Mouse (Mus musculus) embryonic facial prominence, embryonic 13.5 days (tissue): ENCODE results near the gene Shcbp1l. TPM values are rescaled to one million over a fixed set of nuclear protein-coding genes. Genes with fewer than 3 reads are reported as not detected.
"Not testable (repeated sequence)": the region's sequence is repeated elsewhere in the genome, so short reads cannot be mapped to it uniquely, and the experiment has no call there.

Source experiments
- ATAC-seq: fragments of 200-750 bp; cut with Nextera tagmentation; 2 replicates; pipeline ENCODE4 v1.8.0; 2017; ENCODE audit warnings: low read depth; ENCODE audit not compliant: insufficient number of reproducible peaks, insufficient read depth, low FRiP score, low TSS enrichment
- H3K27ac ChIP-seq: fragments of 300-500 bp; sonication (generic); 2 replicates; pipeline ENCODE4 v1.5.1; 2015; ENCODE audit warnings: moderate library complexity, mild to moderate bottlenecking, inconsistent platforms
- H3K27me3 ChIP-seq: fragments of 300-500 bp; sonication (generic); 2 replicates; pipeline ENCODE4 v1.6.1; 2015; ENCODE audit warnings: mild to moderate bottlenecking, inconsistent platforms
- H3K36me3 ChIP-seq: fragments of 300-500 bp; sonication (generic); 2 replicates; pipeline ENCODE4 v1.6.1; 2015; ENCODE audit warnings: mild to moderate bottlenecking, inconsistent platforms
- H3K4me1 ChIP-seq: fragments of 300-500 bp; sonication (generic); 2 replicates; pipeline ENCODE4 v1.6.1; 2015; ENCODE audit warnings: inconsistent platforms
- H3K4me2 ChIP-seq: fragments of 300-500 bp; sonication (generic); 2 replicates; pipeline ENCODE4 v1.6.1; 2015; ENCODE audit warnings: moderate library complexity, mild to moderate bottlenecking, inconsistent platforms
- H3K4me3 ChIP-seq: fragments of 300-500 bp; sonication (generic); 2 replicates; pipeline ENCODE4 v1.5.1; 2015; ENCODE audit warnings: mild to moderate bottlenecking, inconsistent platforms
- H3K9ac ChIP-seq: fragments of 300-500 bp; sonication (generic); 2 replicates; pipeline ENCODE4 v1.6.1; 2015; ENCODE audit warnings: mild to moderate bottlenecking, inconsistent platforms
- H3K9me3 ChIP-seq: fragments of 300-500 bp; sonication (generic); 2 replicates; pipeline ENCODE4 v1.6.1; 2016; ENCODE audit warnings: inconsistent platforms
- WGBS: fragments of 180-500 bp; shearing (Covaris S2); methylation state at CpG from one replicate; pipeline ENCODE4 v1.1.7; 2015; ENCODE audit warnings: mixed read lengths; 5-methylcytosine and 5-hydroxymethylcytosine counted together
- polyA plus RNA-seq: library from polyadenylated mRNA; unstranded; fragments of >200 nt; fragmentation: Nextera tagmentation; extraction: Ambion mirVana; gene quantifications from 2 replicates; pipeline ENCODE4 v1.2.1, GENCODE M21; 2015

Shcbp1l gene
- polyA plus RNA-seq: 0.36 and 0.58 TPM in 2 replicates

GRCm38 (mm10) chr1:153424770-153425584, at the start of gene Shcbp1l:
Gene Shcbp1l (plus strand): TSS chr1:153425162.
- peak; percentile 71 for ATAC-seq
- Histone ChIP-seq H3K4me3 (peak within 1 kb of the TSS; percentile 54), H3K9ac (peak within 1 kb of the TSS; percentile 61), H3K4me2 (peak within 1 kb of the TSS; percentile 98), H3K36me3 (no peaks in the 10 kb centered on the region), H3K4me1 (peaks cover 15% of the 10 kb centered on the region), H3K27ac (no peak within 1 kb of the TSS), H3K27me3 (peaks cover 29% of the 10 kb centered on the region), H3K9me3 (0 out of 2 replicates have a peak, but pooled peaks cover 5% of the 10 kb centered on the region)
- 2% methylated on average over 53 of the region's 60 CpGs for WGBS

- WGBS: 43% methylated on average over 6 of the region's 6 CpGs
- H3K27me3 ChIP-seq: no peaks in the 10 kb centered on the region
- H3K4me3 ChIP-seq: no peak overlapping the region
- H3K27ac ChIP-seq: no peak overlapping the region
- no peaks in the 10 kb centered on the region for H3K4me1 ChIP-seq
- H3K36me3 ChIP-seq: no peaks in the 10 kb centered on the region
- H3K9me3 ChIP-seq: no peaks in the 10 kb centered on the region
- no peak overlapping the region for H3K9ac ChIP-seq
- no peak for ATAC-seq
- H3K4me2 ChIP-seq: no peak overlapping the region
Observed at GRCm38 (mm10) chr1:153376446-153376845, 48.5 kb upstream of the Shcbp1l start.

- Histone ChIP-seq H3K4me2 (no peak overlapping the region), H3K27me3 (no peaks in the 10 kb centered on the region), H3K36me3 (no peaks in the 10 kb centered on the region), H3K9me3 (no peaks in the 10 kb centered on the region), H3K4me3 (no peak overlapping the region), H3K4me1 (no peaks in the 10 kb centered on the region), H3K9ac (no peak overlapping the region), H3K27ac (no peak overlapping the region)
- WGBS: 57% methylated on average over 6 of the region's 6 CpGs
- no peak for ATAC-seq
Observed at GRCm38 (mm10) chr1:153378587-153378986, 46.4 kb upstream of the Shcbp1l start.

- WGBS: 84% methylated on average over 5 of the region's 5 CpGs
- no peaks in the 10 kb centered on the region for H3K27me3 ChIP-seq
- H3K4me1 ChIP-seq: no peaks in the 10 kb centered on the region
- no peak for ATAC-seq
- H3K9ac ChIP-seq: no peak overlapping the region
- H3K27ac ChIP-seq: no peak overlapping the region
- no peaks in the 10 kb centered on the region for H3K9me3 ChIP-seq
- no peak overlapping the region for H3K4me3 ChIP-seq
- H3K36me3 ChIP-seq: no peaks in the 10 kb centered on the region
- H3K4me2 ChIP-seq: no peak overlapping the region
Observed at GRCm38 (mm10) chr1:153379832-153380231, 45.1 kb upstream of the Shcbp1l start.

GRCm38 (mm10) chr1:153380746-153381282, 44.1 kb upstream of the Shcbp1l start:
- H3K36me3 ChIP-seq: no peaks in the 10 kb centered on the region
- no peaks in the 10 kb centered on the region for H3K9me3 ChIP-seq
- H3K4me1 ChIP-seq: no peaks in the 10 kb centered on the region
- no peaks in the 10 kb centered on the region for H3K27me3 ChIP-seq
- ATAC-seq: no peak
- WGBS: 91% methylated on average over 9 of the region's 9 CpGs
- no peak overlapping the region for H3K9ac ChIP-seq
- H3K27ac ChIP-seq: no peak overlapping the region
- no peak overlapping the region for H3K4me3 ChIP-seq
- no peak overlapping the region for H3K4me2 ChIP-seq

GRCm38 (mm10) chr1:153385081-153385480, 39.9 kb upstream of the Shcbp1l start:
- Histone ChIP-seq H3K9ac (no peak overlapping the region), H3K27me3 (no peaks in the 10 kb centered on the region), H3K9me3 (no peaks in the 10 kb centered on the region), H3K4me1 (no peaks in the 10 kb centered on the region), H3K27ac (no peak overlapping the region), H3K36me3 (no peaks in the 10 kb centered on the region), H3K4me2 (no peak overlapping the region), H3K4me3 (no peak overlapping the region)
- WGBS: 51% methylated on average over 6 of the region's 6 CpGs
- no peak for ATAC-seq

GRCm38 (mm10) chr1:153385661-153386060, 39.3 kb upstream of the Shcbp1l start:
- not testable (repeated sequence) for ATAC-seq
- WGBS: 83% methylated on average over 5 of the region's 5 CpGs

GRCm38 (mm10) chr1:153386271-153387069, 38.5 kb upstream of the Shcbp1l start:
- Histone ChIP-seq H3K9ac (no peak overlapping the region), H3K27me3 (no peaks in the 10 kb centered on the region), H3K4me1 (no peaks in the 10 kb centered on the region), H3K9me3 (no peaks in the 10 kb centered on the region), H3K27ac (no peak overlapping the region), H3K4me2 (peak overlapping the region; percentile 38), H3K36me3 (no peaks in the 10 kb centered on the region), H3K4me3 (no peak overlapping the region)
- ATAC-seq: 0 out of 2 replicates have a peak, but pooled peaks have one; percentile 69
- 52% methylated on average over 25 of the region's 25 CpGs for whole genome bisulfite sequencing

More at GRCm38 (mm10) chr1:153385661-153386060, 39.3 kb upstream of the Shcbp1l start:
- H3K4me2 ChIP-seq, H3K27ac ChIP-seq, H3K4me1 ChIP-seq, H3K9ac ChIP-seq, H3K27me3 ChIP-seq, H3K4me3 ChIP-seq, H3K9me3 ChIP-seq, H3K36me3 ChIP-seq: not testable (repeated sequence)

- not testable (repeated sequence) for H3K27me3 ChIP-seq, ATAC-seq, H3K4me3 ChIP-seq, H3K4me1 ChIP-seq, H3K27ac ChIP-seq, H3K4me2 ChIP-seq, H3K9me3 ChIP-seq, H3K9ac ChIP-seq, H3K36me3 ChIP-seq
- WGBS: 81% methylated on average over 4 of the region's 4 CpGs
Observed at GRCm38 (mm10) chr1:153395706-153396105, 29.3 kb upstream of the Shcbp1l start.

GRCm38 (mm10) chr1:153401765-153402164, 23.2 kb upstream of the Shcbp1l start:
- Histone ChIP-seq H3K4me1 (no peaks in the 10 kb centered on the region), H3K9ac (no peak overlapping the region), H3K4me3 (no peak overlapping the region), H3K4me2 (no peak overlapping the region), H3K27me3 (no peaks in the 10 kb centered on the region), H3K27ac (no peak overlapping the region), H3K9me3 (no peaks in the 10 kb centered on the region), H3K36me3 (no peaks in the 10 kb centered on the region)
- ATAC-seq: 0 out of 2 replicates have a peak, but pooled peaks have one; percentile 64
- 3% methylated on average over 7 of the region's 7 CpGs for WGBS

GRCm38 (mm10) chr1:153407641-153408040, 17.3 kb upstream of the Shcbp1l start:
- not testable (repeated sequence) for ATAC-seq, H3K27me3 ChIP-seq, H3K4me3 ChIP-seq, H3K4me2 ChIP-seq, H3K9me3 ChIP-seq, H3K4me1 ChIP-seq, H3K27ac ChIP-seq, H3K36me3 ChIP-seq, H3K9ac ChIP-seq
- 82% methylated on average over 11 of the region's 11 CpGs for WGBS
